1 mouse cellular context compared by ENCODE assay signal in the genomic region with DNA sequence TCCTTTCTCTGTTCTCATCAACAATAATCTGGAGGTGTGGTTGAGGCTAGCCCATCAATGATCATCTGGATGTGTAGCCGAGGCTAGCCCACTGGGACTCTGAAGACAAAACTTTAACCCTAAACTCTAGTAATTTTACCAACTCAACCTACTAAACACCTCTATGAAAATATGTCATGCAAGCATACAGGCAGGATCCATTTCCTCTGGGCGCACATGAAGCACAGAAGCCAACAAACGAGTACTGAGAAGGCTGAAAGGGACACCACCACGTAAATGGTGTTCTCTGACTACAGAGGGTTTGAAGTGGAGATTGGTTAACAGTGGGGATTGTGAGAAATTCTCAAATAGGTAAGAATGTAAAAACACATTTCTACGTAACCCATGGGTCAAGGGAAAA.
A peak's percentile ranks its signal among the peaks of the same experiment; 100 is the strongest.
TF ChIP-seq lines count a peak whose summit lies in the region.

No protein-coding gene starts in this region.

TF ChIP-seq in MEL, 35 proteins besides CTCF, POLR2A, EP300 and RAD21:
- TF ChIP-seq MYB (IDR thresholded peaks at IDR 0.05; ENCODE audit: low read depth, low read length) (no peak), ETS1 (IDR thresholded peaks at IDR 0.05; ENCODE audit: low read depth, low read length) (no peak), MYC (IDR thresholded peaks at IDR 0.05; ENCODE audit: low read depth, low read length) (0 out of 2 replicates have a peak, but pooled peaks have one; percentile 18), MAX (IDR thresholded peaks at IDR 0.05; ENCODE audit: low read length) (0 out of 2 replicates have a peak, but pooled peaks have one; percentile 13)
